In the genomic region with DNA sequence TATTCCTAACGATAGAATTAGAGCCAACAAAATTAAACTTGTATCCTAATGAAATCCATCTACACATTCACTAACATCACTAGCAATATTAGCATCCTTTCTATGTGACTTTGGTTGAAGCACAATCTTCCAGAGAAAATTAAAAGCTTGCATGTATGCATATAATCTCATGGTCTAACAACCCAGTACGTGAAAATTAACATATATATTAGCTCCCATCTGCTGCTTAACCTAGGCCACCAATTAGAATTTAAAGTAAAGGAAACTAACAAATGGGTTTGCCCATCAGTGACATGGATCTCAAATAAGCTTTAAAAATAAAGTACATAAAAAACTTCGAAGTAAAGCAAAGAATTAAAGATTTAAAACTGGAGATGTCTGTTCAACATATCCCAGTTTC, we compare ENCODE assay signal across 26 mouse cellular contexts.
"Had no signal": no experiment of that assay in that cellular context is flagged by ENCODE, and none has a peak within 500 bp of the region (broad histone marks: within the 10 kb centered on the region; RNA-seq: fewer than 3 reads in every experiment).

No protein-coding gene starts in this region.

- H3K27ac ChIP-seq: gastrocnemius, adult 2 months; heart, embryonic 10.5 days; hindbrain, embryonic 10.5 days; hindbrain, embryonic 13.5 days; intestine, embryonic 15.5 days; layer of hippocampus, adult 2 months; left cerebral cortex, adult 2 months; limb, embryonic 10.5 days; limb, embryonic 12.5 days; liver, embryonic 13.5 days had no signal

- H3K36me3 ChIP-seq: heart, embryonic 10.5 days; heart, embryonic 12.5 days; hindbrain, embryonic 10.5 days; hindbrain, embryonic 13.5 days; intestine, embryonic 15.5 days; limb, embryonic 10.5 days; limb, embryonic 12.5 days; liver, embryonic 13.5 days had no signal

- H3K9me3 ChIP-seq: heart, embryonic 10.5 days; heart, embryonic 12.5 days; hindbrain, embryonic 10.5 days; hindbrain, embryonic 13.5 days; intestine, embryonic 15.5 days; limb, embryonic 10.5 days; limb, embryonic 12.5 days; liver, embryonic 13.5 days had no signal

- H3K4me1 ChIP-seq: heart, embryonic 10.5 days; heart, embryonic 12.5 days; hindbrain, embryonic 10.5 days; hindbrain, embryonic 13.5 days; intestine, embryonic 15.5 days; limb, embryonic 10.5 days; limb, embryonic 12.5 days; liver, embryonic 13.5 days had no signal

- H3K4me2 ChIP-seq: heart, embryonic 12.5 days; hindbrain, embryonic 13.5 days; intestine, embryonic 15.5 days; limb, embryonic 12.5 days; liver, embryonic 11.5 days; liver, embryonic 13.5 days had no signal

- H3K4me3 ChIP-seq: gastrocnemius, adult 2 months; heart, embryonic 10.5 days; heart, embryonic 12.5 days; hindbrain, embryonic 10.5 days; hindbrain, embryonic 13.5 days; intestine, embryonic 15.5 days; layer of hippocampus, adult 2 months; left cerebral cortex, adult 2 months; limb, embryonic 10.5 days; limb, embryonic 12.5 days; liver, embryonic 13.5 days had no signal

- H3K9ac ChIP-seq: heart, embryonic 12.5 days; hindbrain, embryonic 13.5 days; intestine, embryonic 15.5 days; limb, embryonic 12.5 days; liver, embryonic 13.5 days had no signal

- DNase-seq: gastrocnemius, adult 2 months; gastrocnemius, postnatal 10 days; gastrocnemius, postnatal 25 days; heart, adult 18-20 months; heart, postnatal 10 days; heart, postnatal 4 days; kidney, adult 18-20 months; kidney, adult 8-10 months; kidney, postnatal 10 days; kidney, postnatal 25 days; kidney, postnatal 4 days; liver; liver, embryonic 13.5 days had no signal

- ATAC-seq: hindbrain, embryonic 16.5 days; inflammation-experienced regulatory T-cells, adult 6 months; intestine, embryonic 15.5 days; intestine, postnatal 0 days had no signal

- H3K27me3 ChIP-seq: heart, embryonic 12.5 days; hindbrain, embryonic 13.5 days; intestine, embryonic 15.5 days; limb, embryonic 12.5 days; liver, embryonic 13.5 days had no signal
